Mouse (Mus musculus) heart, adult 9 months (tissue): ENCODE data around the gene Cmtr2.

Experiments used
- DNase-seq, 2 experiments: peaks; one replicate each; pipeline ENCODE4 v3.0.0; 2022; ENCODE audit warnings: low spot score in 2 of 2

Gene Cmtr2

DNA sequence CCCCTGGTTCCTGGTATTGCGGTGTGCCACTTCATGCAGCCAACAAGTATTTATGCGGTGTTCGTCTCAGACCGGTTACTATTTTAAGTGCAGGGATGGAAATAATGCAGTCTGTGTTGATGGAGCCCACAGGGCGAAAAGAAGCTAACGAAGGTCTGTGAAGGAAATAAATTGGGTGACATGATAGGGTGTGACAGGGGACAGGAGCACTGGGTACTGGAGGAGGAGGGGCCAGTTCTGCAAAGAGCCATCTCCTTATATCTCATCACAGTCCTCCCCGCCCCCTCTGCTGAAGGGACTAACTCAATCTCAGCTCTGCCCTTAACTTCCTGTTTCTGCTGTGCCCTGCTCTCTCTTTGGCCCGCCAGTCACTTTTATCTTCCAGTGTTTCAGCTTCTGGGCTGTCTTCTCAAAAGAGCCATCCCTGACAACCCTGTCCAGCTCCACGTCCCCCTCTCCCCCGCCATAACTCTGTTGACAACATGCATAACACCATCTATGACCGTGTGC lies 50.4 kb downstream of the Cmtr2 start:
- DNase-seq, result no peak

DNA sequence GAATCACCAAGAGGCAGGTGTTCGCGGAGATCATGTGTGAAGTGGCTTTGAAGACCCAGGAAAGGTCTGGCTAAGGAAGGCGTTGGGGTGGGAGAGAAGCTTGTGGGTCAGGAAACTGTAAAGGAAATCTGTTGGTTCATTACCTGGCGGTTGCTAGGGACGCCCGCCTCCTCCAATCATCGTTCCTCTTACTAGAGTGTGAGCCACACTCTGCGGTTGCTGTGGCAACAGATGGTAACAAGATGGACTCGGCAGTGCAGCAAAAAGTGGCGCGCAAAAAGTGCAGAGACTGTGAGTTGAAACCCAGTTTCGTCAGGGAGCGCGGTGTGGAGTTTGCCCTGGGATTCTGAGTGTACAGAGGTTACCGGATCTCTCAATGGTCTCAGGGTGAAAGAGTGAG lies 51.3 kb downstream of the Cmtr2 start, which contains the start of gene Hydin:
TSS of gene Hydin (plus strand) at position 237 of the 400 bp plus-strand sequence.
- DNase-seq, result no peak

DNA sequence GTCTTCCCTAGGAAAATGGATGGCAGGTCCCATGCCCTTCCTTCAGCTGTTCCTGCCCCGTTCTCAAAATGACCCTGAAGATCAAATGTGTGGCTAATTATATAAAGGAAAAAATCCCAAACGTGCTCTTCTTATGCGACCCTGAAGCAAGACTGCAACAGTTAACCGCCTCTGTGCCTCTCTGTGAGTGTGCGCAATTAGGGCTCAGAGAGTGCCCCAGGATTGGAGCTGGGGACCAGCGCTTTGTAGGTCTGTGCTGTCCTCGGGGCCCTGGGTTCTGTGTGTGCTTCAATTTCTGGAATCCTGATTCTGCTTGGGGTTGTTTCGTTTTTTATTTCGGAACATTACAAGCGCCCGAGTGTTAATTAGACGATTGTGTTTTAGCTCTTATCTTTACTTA lies 51.8 kb downstream of the Cmtr2 start:
- DNase-seq, result no peak

DNA sequence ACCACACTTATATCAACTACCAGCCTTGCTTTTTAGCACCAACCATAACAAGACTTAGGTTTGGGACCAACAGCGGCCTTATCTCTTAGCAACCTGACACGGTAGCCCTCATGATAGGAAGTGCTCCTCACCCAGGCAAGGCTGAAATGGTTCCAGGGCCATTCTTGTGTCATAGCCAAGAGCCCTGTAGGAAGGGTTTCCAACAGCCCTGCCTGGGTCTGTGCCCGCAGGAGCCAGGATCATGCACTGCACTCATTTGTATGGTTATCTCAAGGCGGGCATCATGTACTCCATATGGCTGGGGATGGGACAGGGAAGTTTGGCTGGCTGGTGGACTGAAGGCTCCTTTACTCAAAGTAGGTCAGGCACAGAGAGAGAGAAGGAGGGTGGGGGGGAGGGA lies 55.2 kb downstream of the Cmtr2 start:
- no peak for DNase-seq

DNA sequence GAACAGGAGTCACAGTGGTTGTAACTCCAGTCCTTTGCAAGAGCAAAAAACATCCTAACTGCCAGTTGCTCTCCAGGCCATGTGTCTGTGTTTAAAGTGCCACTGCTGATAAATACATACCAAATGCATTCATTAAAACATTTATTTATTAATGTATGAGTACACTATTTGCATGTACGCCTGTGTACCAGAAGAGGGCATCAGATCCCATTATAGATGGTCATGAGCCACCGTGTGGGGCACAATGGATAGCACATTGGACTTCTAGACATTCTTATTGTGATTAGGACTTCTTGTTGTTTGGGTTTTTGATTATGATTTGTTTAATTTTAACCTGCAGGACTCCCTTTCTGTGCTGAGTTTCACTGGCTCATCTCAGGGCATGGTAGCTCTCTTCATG lies 57.9 kb downstream of the Cmtr2 start:
- no peak for DNase-seq
